Mouse (Mus musculus): ENCODE results near the gene Ccdc169.

Ccdc169 gene

GRCm38 (mm10) chr3:55122336-55122870 is 14.7 kb upstream of the Ccdc169 start:
- DNase-seq (ENCODE audit: low spot score) = no peak

GRCm38 (mm10) chr3:55123064-55123463 is 14.1 kb upstream of the Ccdc169 start:
- DNase-seq (ENCODE audit: low spot score) = no peak

GRCm38 (mm10) chr3:55129181-55129692 is 7.9 kb upstream of the Ccdc169 start:
- DNase-seq (ENCODE audit: low spot score) = no peak

- DNase-seq (ENCODE audit: low spot score) = no peak
Measured at GRCm38 (mm10) chr3:55131576-55132233, 5.4 kb upstream of the Ccdc169 start.

GRCm38 (mm10) chr3:55139837-55140236 is 2.7 kb downstream of the Ccdc169 start:
- no peak for DNase-seq (ENCODE audit: low spot score)

GRCm38 (mm10) chr3:55141401-55141800 is 4.3 kb downstream of the Ccdc169 start:
- no peak for DNase-seq (ENCODE audit: low spot score)

GRCm38 (mm10) chr3:55144916-55145315 is 7.8 kb downstream of the Ccdc169 start:
- no peak for DNase-seq (ENCODE audit: low spot score)

GRCm38 (mm10) chr3:55146441-55146840 is 9.3 kb downstream of the Ccdc169 start:
- DNase-seq (ENCODE audit: low spot score) = peak; percentile 9

- DNase-seq (ENCODE audit: low spot score) = peak; percentile 72
Measured at GRCm38 (mm10) chr3:55147156-55147555, 10.0 kb downstream of the Ccdc169 start.

GRCm38 (mm10) chr3:55148091-55148490 is 11.0 kb downstream of the Ccdc169 start:
- no peak for DNase-seq (ENCODE audit: low spot score)

GRCm38 (mm10) chr3:55151656-55152433 is 14.7 kb downstream of the Ccdc169 start:
- DNase-seq (ENCODE audit: low spot score) = peak; percentile 74

GRCm38 (mm10) chr3:55152673-55153334 is 15.7 kb downstream of the Ccdc169 start:
- DNase-seq (ENCODE audit: low spot score) = peak; percentile 71

- DNase-seq (ENCODE audit: low spot score) = no peak
Measured at GRCm38 (mm10) chr3:55154163-55154562, 17.0 kb downstream of the Ccdc169 start.

GRCm38 (mm10) chr3:55157413-55157812 is 20.3 kb downstream of the Ccdc169 start:
- no peak for DNase-seq (ENCODE audit: low spot score)

GRCm38 (mm10) chr3:55161144-55161543 is 24.0 kb downstream of the Ccdc169 start:
- DNase-seq (ENCODE audit: low spot score) = no peak

GRCm38 (mm10) chr3:55163510-55163909 is 26.4 kb downstream of the Ccdc169 start:
- DNase-seq (ENCODE audit: low spot score) = no peak

- DNase-seq (ENCODE audit: low spot score) = peak; percentile 29
Measured at GRCm38 (mm10) chr3:55172478-55172877, 35.3 kb downstream of the Ccdc169 start.

GRCm38 (mm10) chr3:55177271-55177670 is 40.1 kb downstream of the Ccdc169 start:
- DNase-seq (ENCODE audit: low spot score) = no peak

- DNase-seq (ENCODE audit: low spot score) = no peak
Measured at GRCm38 (mm10) chr3:55181766-55182165, 44.6 kb downstream of the Ccdc169 start, which contains the start of gene Sohlh2. Gene Sohlh2, plus strand, starts transcription at chr3:55182028.

- no peak for DNase-seq (ENCODE audit: low spot score)
Measured at GRCm38 (mm10) chr3:55191668-55192067, 54.5 kb downstream of the Ccdc169 start.

- no peak for DNase-seq (ENCODE audit: low spot score)
Measured at GRCm38 (mm10) chr3:55193351-55193750, 56.2 kb downstream of the Ccdc169 start.

GRCm38 (mm10) chr3:55194792-55195191 is 57.7 kb downstream of the Ccdc169 start:
- no peak for DNase-seq (ENCODE audit: low spot score)
